Mouse (Mus musculus) embryonic fibroblast, embryonic 13.5 days (primary cell): ENCODE data around the gene Mpzl2.

ENCODE experiments used
- CTCF ChIP-seq: IDR thresholded peaks from 2 replicates; pipeline ENCODE4 v1.5.1; 2011; ENCODE audit warnings: mild to moderate bottlenecking, control low read depth, low read length, moderate library complexity, borderline replicate concordance; ENCODE audit not compliant: insufficient read depth
- POLR2A ChIP-seq: IDR thresholded peaks from 2 replicates; pipeline ENCODE4 v1.6.1; 2011; ENCODE audit warnings: low read depth, mild to moderate bottlenecking, control low read depth, low read length, moderate library complexity

GRCm38 (mm10) chr9:45060151-45060550 lies 20.6 kb downstream of the Mpzl2 start:
- TF ChIP-seq POLR2A: no peak
- no peak for TF ChIP-seq CTCF
